Mouse (Mus musculus) right cerebral cortex, postnatal 25 days (tissue): ENCODE measurements around the gene Odc1.

Source experiments
- DNase-seq: peaks from one replicate; pipeline ENCODE4 v3.0.0; 2022

Odc1 gene

DNA sequence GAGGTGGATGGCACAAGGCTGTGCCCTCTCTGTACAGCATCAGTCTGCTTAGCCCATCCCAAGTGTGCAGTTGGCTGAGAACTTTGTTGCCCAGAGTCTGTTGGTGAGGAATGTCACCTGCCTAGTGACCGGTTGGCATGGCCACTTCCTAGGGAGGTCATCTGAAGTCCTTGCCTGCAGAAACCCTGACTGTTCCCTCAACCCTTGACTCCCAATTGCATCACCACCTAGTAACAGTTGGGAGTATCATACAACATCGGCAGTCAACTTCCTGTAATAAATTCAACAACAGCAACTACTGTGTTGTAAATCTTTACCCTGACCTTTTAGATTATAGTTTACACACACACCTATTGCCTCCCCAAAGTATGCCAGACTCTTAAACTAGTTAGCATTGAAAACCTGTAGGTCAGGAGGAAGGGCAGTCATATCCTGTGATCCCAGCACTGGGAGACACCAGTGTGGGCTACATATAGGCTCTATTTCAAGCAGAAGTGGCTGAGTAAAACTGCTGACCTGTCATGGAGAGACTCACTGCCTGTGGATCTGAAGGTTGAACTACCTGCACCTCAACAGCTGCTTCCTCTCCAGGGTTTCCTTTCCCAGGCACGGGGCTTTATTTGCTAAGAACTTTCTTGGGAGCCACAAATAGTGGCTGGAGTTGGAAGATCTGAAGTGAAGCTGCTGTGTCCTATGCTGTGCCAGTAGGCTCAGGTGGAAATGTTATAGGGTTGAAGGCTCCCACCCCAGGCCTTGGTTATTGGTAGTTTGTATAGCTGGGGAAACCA lies 6.8 kb downstream of the Odc1 start:
- no peak for DNase-seq

- DNase-seq = no peak
These were observed 7.8 kb downstream of the Odc1 start for GRCm38 (mm10) chr12:17552420-17552819.

DNA sequence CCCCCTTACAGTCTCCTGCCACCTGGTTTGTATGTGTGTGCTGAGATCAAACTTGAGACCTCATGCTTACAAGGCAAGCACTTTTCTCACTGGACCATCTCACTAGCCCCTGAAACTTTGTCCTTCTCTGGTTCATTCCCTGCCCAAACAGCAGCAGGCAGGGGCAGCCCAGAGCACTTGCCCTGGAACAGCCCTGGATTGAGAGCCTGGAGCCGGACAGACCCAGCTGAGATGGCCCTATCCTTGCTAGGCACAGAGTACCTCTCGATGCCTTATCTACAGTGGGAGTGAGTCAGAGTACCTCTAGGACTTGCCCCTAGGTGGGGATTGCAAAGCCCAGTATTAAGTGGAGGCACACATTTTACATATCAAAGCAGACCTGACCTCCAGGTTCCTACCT lies 8.4 kb downstream of the Odc1 start:
- DNase-seq = no peak

- no peak for DNase-seq
These were observed 9.0 kb downstream of the Odc1 start for GRCm38 (mm10) chr12:17553627-17554026.

GRCm38 (mm10) chr12:17554200-17554951 lies 9.8 kb downstream of the Odc1 start:
- DNase-seq = peak; percentile 83

GRCm38 (mm10) chr12:17556430-17557343 lies 12.1 kb downstream of the Odc1 start:
- DNase-seq = peak; percentile 76

DNA sequence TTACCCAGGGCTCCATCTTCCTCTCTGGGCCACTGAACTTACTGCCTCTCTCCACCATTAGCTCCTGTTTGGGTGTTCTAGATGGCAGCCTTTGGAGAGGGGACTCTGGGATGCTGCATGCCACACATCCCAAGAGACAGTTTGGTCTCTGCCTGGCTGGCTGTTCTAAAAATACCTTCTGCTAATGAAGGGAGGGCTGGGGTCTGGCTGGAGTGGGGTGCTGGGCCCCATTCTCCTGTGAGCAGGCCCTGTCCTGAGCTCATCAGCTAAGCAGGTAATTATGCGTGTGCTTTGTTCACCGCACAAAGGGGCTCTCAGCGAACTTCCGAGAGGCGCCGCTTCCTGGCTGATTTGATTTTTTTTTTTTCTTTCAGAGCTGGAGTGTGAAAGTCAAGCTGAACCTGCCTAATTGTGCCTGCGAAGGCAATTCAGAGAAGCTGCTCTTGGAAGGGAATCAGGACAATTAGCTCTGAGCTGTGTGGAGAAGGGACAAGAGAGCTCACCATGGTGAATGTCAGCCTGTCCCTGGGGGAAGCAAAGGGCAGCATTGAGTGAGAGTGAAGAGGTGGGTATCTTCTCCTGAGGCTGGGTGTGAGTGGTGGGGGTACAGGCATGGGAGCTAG lies 12.9 kb downstream of the Odc1 start:
- no peak for DNase-seq

DNA sequence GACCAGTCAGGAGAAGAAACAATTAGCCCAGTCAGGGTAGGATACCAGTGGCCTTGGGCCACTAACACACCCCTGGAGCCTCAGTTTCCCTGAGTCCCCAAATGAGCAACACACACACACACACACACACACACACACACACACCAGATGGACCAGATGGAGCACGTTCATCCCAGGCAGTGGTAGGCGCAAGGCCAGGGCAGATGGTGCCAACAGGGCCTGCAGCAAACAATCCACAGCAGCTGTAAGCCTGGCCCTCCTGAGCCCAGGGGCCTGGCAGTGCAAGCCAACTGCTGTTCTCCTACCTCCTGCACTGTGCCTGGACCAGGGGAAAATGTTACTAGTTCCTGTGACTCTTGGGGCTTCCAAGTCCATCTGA lies 13.4 kb downstream of the Odc1 start:
- DNase-seq = no peak

DNA sequence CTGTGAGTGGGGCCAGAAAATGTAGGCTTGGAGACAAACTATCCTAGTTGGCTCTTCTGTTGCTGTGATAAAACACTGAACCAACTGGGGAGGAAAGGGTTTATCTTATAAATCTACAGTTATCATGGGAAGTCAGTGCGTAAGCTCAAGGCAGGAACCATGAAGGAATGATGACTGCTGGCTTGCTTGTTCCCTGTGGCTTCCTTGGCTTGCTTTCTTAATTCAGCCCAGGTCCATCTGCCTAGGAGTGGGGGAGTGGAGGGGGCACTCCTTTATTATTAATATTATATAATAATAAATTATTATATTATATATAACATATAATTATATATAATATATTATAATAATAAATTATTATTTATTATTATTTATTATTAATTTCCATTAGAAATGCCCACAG lies 17.8 kb downstream of the Odc1 start:
- DNase-seq = no peak

DNA sequence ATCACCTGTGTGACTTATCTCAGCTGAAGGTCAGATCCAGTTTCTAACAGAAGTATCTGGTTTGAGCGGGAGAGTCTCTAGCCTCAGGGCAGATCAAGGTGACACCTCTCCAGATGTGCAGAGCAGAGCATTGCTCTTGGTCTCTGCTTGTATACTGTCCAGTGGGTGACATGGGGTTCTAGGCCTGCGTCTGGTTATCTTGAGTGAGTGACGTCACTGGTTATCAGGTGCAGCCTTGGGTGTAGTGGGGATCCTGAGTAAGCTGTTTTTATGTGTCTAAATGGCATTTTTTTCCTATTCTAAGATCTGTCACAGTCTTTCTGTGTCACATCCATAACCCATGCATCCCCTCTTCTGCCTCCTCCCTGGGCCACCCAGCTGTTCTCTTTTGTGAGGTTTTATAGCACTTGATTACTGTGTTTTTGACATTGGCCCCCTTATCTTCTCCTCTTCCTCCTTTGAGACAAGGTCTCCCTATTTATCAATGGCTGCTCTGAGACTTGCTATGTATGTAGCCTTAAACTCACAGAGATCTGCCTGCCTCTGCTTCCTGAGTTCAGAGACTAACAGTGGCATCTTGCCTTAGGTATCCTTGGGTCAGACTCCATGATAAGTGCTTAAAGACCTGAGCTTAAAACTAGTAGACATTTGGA lies 20.9 kb downstream of the Odc1 start:
- no peak for DNase-seq

DNA sequence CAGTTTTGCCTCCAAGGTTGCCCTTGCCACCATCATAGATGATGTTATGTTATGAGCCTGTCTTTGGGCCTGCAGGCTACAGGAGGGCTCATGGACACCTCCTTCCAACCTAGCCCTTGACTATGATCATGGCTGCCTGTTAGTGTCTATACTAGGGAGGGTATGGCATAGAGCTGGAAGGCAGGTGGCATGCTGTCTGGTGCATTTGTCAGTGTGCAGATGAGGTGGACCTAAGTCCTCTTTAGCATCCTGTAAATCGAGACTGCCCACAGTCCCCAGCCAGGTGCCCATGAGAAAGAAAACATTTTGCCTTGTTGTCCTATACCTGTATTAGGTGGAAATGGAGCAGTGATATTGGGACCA lies 21.4 kb downstream of the Odc1 start:
- DNase-seq = no peak

GRCm38 (mm10) chr12:17568564-17568963 lies 24.0 kb downstream of the Odc1 start:
- DNase-seq = no peak

DNA sequence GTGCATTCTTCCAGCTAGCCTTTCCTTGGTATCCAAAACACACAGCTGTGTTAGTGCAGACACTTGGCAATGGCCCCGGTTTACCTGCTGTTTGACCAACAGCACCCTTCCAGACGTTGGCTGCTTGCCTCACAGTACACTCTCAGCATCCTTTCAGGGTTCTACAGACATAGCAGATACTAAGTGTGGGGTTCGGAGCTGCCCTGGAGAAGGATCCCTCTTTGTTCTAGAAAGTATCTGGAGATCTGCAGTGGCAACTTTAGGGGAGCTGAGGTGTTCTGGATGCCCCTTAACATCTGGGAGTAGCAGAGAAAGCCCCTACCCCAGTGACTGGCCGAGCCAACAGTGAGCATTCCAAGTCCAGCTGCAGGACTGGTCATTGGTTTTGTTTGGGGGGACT lies 30.0 kb downstream of the Odc1 start:
- no peak for DNase-seq

- DNase-seq = no peak
These were observed 30.7 kb downstream of the Odc1 start for GRCm38 (mm10) chr12:17575156-17575910.

GRCm38 (mm10) chr12:17576041-17576440 lies 31.4 kb downstream of the Odc1 start:
- no peak for DNase-seq

- no peak for DNase-seq
These were observed 34.0 kb downstream of the Odc1 start for GRCm38 (mm10) chr12:17578601-17579000.

GRCm38 (mm10) chr12:17581001-17581400 lies 36.4 kb downstream of the Odc1 start:
- no peak for DNase-seq

DNA sequence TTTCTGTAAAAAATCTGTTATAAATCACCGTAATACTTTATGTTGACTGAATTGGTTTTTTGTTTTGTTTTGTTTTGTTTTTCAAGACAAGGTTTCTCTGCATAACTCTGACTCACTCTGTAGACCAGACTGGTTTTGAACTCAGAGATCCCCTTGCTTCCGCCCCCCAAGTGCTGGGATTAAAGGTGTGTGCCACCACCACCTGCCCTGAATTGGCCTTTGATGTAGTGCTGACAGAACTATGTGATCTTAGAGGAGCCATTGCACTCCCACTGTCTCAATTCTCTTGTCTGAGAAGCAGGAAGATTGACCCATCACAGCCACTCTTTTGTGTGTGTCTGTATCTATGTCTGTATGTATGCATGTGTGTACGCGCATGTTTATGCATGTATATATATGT lies 37.8 kb downstream of the Odc1 start:
- DNase-seq = no peak

DNA sequence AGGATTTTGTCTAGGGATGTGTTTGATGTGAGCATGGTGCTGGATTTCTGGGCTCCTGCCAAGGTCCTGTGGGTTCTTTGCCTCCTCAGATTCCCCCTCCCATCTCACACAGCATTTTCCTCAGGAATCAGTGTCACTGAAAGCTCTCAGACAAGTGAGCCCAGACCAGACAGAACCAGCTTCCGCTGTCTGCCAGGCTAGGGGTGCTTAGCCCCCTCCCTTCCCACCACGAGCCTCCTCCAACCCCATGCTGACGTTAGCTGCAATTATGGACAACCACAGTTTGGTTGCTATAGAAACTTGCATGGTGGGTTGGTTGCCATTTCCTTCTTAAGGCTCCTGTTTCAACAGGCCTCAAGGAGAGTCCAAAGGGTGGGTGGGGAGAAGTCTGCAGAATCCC lies 39.3 kb downstream of the Odc1 start:
- no peak for DNase-seq

DNA sequence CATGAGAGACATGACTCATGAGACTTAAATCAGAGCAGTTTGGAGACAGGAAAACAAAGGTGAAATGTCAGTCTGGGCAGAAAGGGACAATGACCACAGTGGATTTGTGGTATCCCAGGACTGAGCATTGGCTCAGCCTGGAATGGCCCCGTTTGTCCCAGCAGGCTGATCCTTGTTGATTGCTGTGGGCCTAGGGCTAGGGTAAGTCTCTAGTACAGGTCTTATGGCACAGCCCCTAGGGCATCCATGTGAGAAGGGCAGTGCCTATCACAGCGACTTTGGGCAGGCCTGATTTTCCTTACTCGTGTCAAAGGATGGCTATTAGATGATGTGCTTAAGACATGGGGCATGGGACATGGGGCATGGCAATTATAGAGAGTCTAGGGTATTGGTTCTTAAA lies 41.4 kb downstream of the Odc1 start:
- no peak for DNase-seq

DNA sequence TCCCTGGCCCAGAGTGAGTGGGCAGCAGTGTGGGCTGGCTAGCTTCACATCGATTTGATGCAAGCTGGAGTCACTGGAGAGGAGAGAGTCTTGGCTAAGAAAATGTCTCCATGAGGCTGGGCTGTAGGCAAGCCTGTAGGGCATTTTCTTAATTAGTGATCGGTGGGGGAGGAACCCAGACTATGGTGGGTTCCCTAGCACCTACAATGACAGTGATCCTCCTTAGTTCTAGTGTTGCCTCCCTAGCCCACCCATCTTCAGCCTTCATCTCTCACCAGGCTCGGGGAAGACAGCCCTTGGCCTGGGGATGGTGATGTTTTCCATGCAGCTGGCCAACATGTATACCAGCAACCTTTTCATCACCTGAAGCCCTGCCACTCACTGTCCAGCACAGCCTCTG lies 43.8 kb downstream of the Odc1 start:
- DNase-seq = no peak
